Mouse (Mus musculus) heart, adult 2 months (tissue): ENCODE measurements around the gene Nudt8. TPM values are rescaled to one million over a fixed set of nuclear protein-coding genes. Genes with fewer than 3 reads are reported as not detected.

Experiments used
- DNase-seq, 2 experiments: peaks; one replicate each; pipeline ENCODE4 v3.0.0; 2021
- H3K27ac ChIP-seq: fragments of 200-600 bp; 2 replicates; pipeline ENCODE4 v1.8.1; 2022
- H3K27me3 ChIP-seq: fragments of 200-500 bp; 2 replicates; pipeline ENCODE4 v1.6.1; 2012; ENCODE audit warnings: mild to moderate bottlenecking, low read length, inconsistent platforms, mixed read lengths; ENCODE audit not compliant: control insufficient read depth, insufficient read depth
- H3K36me3 ChIP-seq: fragments of 200-500 bp; 2 replicates; pipeline ENCODE4 v1.6.1; 2012; ENCODE audit warnings: low read length, inconsistent platforms; ENCODE audit not compliant: control insufficient read depth, insufficient read depth
- H3K4me1 ChIP-seq: fragments of 200-500 bp; 2 replicates; pipeline ENCODE4 v1.6.1; 2011; ENCODE audit warnings: low read length; ENCODE audit not compliant: control insufficient read depth, insufficient read depth
- H3K4me3 ChIP-seq: fragments of 200-600 bp; 2 replicates; pipeline ENCODE4 v1.8.1; 2022
- H3K79me2 ChIP-seq: fragments of 200-500 bp; replicated peaks from 2 replicates; pipeline ENCODE4 v1.6.1; 2012; ENCODE audit warnings: mild to moderate bottlenecking, inconsistent platforms, low read length, moderate library complexity, mixed read lengths; ENCODE audit not compliant: control insufficient read depth, insufficient read depth
- H3K9ac ChIP-seq: fragments of 200-500 bp; 2 replicates; pipeline ENCODE4 v1.6.1; 2012; ENCODE audit warnings: low read depth, mild to moderate bottlenecking, control low read depth, inconsistent platforms, low read length, mixed read lengths
- CTCF ChIP-seq: fragments of 200-600 bp; IDR thresholded peaks from 2 replicates; pipeline ENCODE4 v1.8.1; 2022; ENCODE audit warnings: antibody characterized with exemption, mild to moderate bottlenecking, moderate library complexity
- EP300 ChIP-seq: fragments of 200-500 bp; IDR thresholded peaks from 2 replicates; pipeline ENCODE4 v1.6.1; 2011; ENCODE audit warnings: low read depth, low read length, control low read depth; ENCODE audit not compliant: insufficient read depth
- POLR2A ChIP-seq: fragments of 200-500 bp; IDR thresholded peaks from 2 replicates; pipeline ENCODE4 v1.6.1; 2011; ENCODE audit warnings: mild to moderate bottlenecking, low read depth, low read length, control low read depth; ENCODE audit not compliant: insufficient read depth
- WGBS: fragments of 180-500 bp; shearing (Covaris S2); methylation state at CpG from one replicate; pipeline ENCODE4 v1.1.7; 2018; 5-methylcytosine and 5-hydroxymethylcytosine counted together
- intact Hi-C: fragments of 180-260 bp; cut with DNase I; formaldehyde crosslinking; loops from one replicate; pipeline ENCODE4 v1.15.1; 2025
- polyA plus RNA-seq: library from polyadenylated mRNA; depleted of rRNA; stranded (reverse); fragments of >200 nt; gene quantifications from 2 replicates; pipeline ENCODE4 v1.2.3, GENCODE M21; 2012
- total RNA-seq, 2 experiments: library from RNA; stranded (reverse); gene quantifications; 2 replicates each; pipeline ENCODE4 v1.2.3; 2021

Gene Nudt8
- total and polyA plus RNA-seq, 3 experiments: 61.9 to 149 (median 136) TPM

GRCm38 (mm10) chr19:4001752-4002151 is 1.4 kb downstream of the Nudt8 start:
- no peaks in the 10 kb centered on the region for H3K27me3 ChIP-seq
- H3K79me2 ChIP-seq: no peaks in the 10 kb centered on the region
- H3K4me1 ChIP-seq: peaks cover 8% of the 10 kb centered on the region
- no peaks in the 10 kb centered on the region for H3K36me3 ChIP-seq
- intact Hi-C loops: no loop called here
- H3K9ac ChIP-seq: no peak overlapping the region
- no peak overlapping the region for H3K4me3 ChIP-seq
- peak overlapping the region; percentile 55 for H3K27ac ChIP-seq
- 69% methylated on average over 5 of the region's 5 CpGs for WGBS
- TF ChIP-seq CTCF: no peak
- no peak for TF ChIP-seq POLR2A
- no peak for TF ChIP-seq EP300
- DNase-seq: no peak

- H3K79me2 ChIP-seq: no peaks in the 10 kb centered on the region
- 65% methylated on average over 1 of the region's 1 CpGs for WGBS
- peak within 1 kb of the TSS; percentile 70 for H3K9ac ChIP-seq
- DNase-seq: peak; percentile 39 to 63
- H3K36me3 ChIP-seq: no peaks in the 10 kb centered on the region
- intact Hi-C loops: no loop called here
- peaks cover 8% of the 10 kb centered on the region for H3K4me1 ChIP-seq
- TF ChIP-seq CTCF (no peak), EP300 (peak; percentile 90), POLR2A (peak; percentile 71)
- H3K27me3 ChIP-seq: no peaks in the 10 kb centered on the region
- peak within 1 kb of the TSS; percentile 84 for H3K27ac ChIP-seq
- peak within 1 kb of the TSS; percentile 47 for H3K4me3 ChIP-seq
Observed at GRCm38 (mm10) chr19:4003112-4003511, 2.7 kb downstream of the Nudt8 start, which contains the start of gene Doc2g. TSS of gene Doc2g (plus strand) at chr19:4003313.

- Histone ChIP-seq H3K4me3 (peak overlapping the region; percentile 47), H3K79me2 (no peaks in the 10 kb centered on the region), H3K27ac (peak overlapping the region; percentile 84), H3K4me1 (peaks cover 8% of the 10 kb centered on the region), H3K27me3 (no peaks in the 10 kb centered on the region), H3K9ac (peak overlapping the region; percentile 70), H3K36me3 (no peaks in the 10 kb centered on the region)
- DNase-seq: no peak
- WGBS: 59% methylated on average over 12 of the region's 12 CpGs
- intact Hi-C loops: no loop called here
- TF ChIP-seq CTCF: no peak
- TF ChIP-seq EP300: no peak
- TF ChIP-seq POLR2A: no peak
Observed at GRCm38 (mm10) chr19:4003641-4004040, 3.3 kb downstream of the Nudt8 start.

DNA sequence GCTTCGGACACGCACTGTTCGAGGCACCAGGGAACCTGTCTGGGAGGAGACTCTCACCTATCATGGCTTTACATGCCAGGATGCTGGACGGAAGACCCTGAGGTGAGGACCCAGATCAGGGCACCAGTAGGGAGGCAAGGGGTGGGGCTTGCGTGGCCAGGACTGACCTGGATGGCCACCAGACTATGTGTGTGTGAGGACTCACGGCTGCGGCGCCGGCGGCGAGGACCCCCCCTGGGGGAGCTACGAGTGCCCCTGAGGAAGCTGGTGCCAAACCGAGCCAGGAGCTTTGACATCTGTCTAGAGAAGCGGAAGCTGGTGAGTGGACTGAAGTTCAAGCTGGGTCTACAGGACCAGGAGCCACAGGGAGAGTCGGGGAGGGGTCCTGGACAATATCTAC is 4.0 kb downstream of the Nudt8 start:
- Histone ChIP-seq H3K4me1 (peaks cover 8% of the 10 kb centered on the region), H3K36me3 (no peaks in the 10 kb centered on the region), H3K9ac (peak overlapping the region; percentile 70), H3K79me2 (no peaks in the 10 kb centered on the region), H3K27me3 (no peaks in the 10 kb centered on the region), H3K4me3 (peak overlapping the region; percentile 47; the same call in 1 of the 2 replicates), H3K27ac (peak overlapping the region; percentile 84)
- WGBS: 61% methylated on average over 15 of the region's 15 CpGs
- TF ChIP-seq CTCF (no peak), POLR2A (no peak), EP300 (no peak)
- peak in 1 of 2 experiments; percentile 33 for DNase-seq
- intact Hi-C loops: no loop called here

GRCm38 (mm10) chr19:4005091-4005490 is 4.7 kb downstream of the Nudt8 start:
- no peak for DNase-seq
- TF ChIP-seq CTCF (no peak), EP300 (no peak), POLR2A (no peak)
- no peaks in the 10 kb centered on the region for H3K27me3 ChIP-seq
- peaks cover 6% of the 10 kb centered on the region; the same call in 1 of the 2 replicates for H3K4me1 ChIP-seq
- 63% methylated on average over 9 of the region's 9 CpGs for WGBS
- intact Hi-C loops: no loop called here
- H3K27ac ChIP-seq: peak overlapping the region; percentile 84
- no peaks in the 10 kb centered on the region for H3K79me2 ChIP-seq
- H3K9ac ChIP-seq: no peak overlapping the region
- no peaks in the 10 kb centered on the region for H3K36me3 ChIP-seq
- H3K4me3 ChIP-seq: no peak overlapping the region

DNA sequence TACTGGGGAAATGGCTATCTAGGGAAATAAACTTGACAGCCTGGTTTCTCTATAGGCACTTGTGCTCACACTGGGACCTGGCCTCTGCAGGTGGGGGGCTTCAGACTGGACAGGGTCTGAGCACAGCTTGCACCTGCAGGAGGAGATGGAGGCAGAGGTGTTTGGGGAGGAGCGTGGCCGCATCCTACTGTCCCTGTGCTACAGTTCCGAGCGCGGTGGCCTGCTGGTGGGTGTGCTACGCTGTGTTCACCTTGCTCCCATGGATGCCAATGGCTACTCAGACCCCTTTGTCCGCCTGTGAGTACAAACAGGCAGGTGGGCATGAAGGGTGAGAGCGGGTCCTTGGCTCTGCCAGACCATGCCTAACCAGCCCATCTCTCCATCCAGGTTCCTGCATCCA is 5.6 kb downstream of the Nudt8 start:
- Histone ChIP-seq H3K36me3 (no peaks in the 10 kb centered on the region), H3K9ac (no peak overlapping the region), H3K27me3 (no peaks in the 10 kb centered on the region), H3K79me2 (no peaks in the 10 kb centered on the region), H3K27ac (no peak overlapping the region), H3K4me3 (no peak overlapping the region), H3K4me1 (peaks cover 4% of the 10 kb centered on the region; the same call in 1 of the 2 replicates)
- TF ChIP-seq EP300: no peak
- 0 out of 2 replicates have a peak, but pooled peaks have one; percentile 32 for TF ChIP-seq POLR2A
- DNase-seq: no peak
- intact Hi-C loops: no loop called here
- 93% methylated on average over 8 of the region's 8 CpGs for WGBS
